Mouse (Mus musculus) ES-E14 (cell line): ENCODE results near the gene Fam184b. TPM values are rescaled to one million over a fixed set of nuclear protein-coding genes. Genes with fewer than 3 reads are reported as not detected.
A peak's percentile ranks its signal among the peaks of the same experiment; 100 is the strongest.

Source experiments
- DNase-seq: peaks from one replicate; pipeline ENCODE4 v3.0.0-alpha.2; 2013; ENCODE audit warnings: low read depth, low spot score
- H3K27ac ChIP-seq: 2 replicates; pipeline ENCODE4 v1.5.1; 2012; ENCODE audit warnings: low read depth, mild to moderate bottlenecking, low read length, moderate library complexity, mixed read lengths; ENCODE audit not compliant: poor library complexity, insufficient read depth, severe bottlenecking
- H3K36me3 ChIP-seq: 2 replicates; pipeline ENCODE4 v1.6.1; 2012; ENCODE audit warnings: mild to moderate bottlenecking, low read length, moderate library complexity, mixed read lengths; ENCODE audit not compliant: control insufficient read depth, poor library complexity, insufficient read depth, severe bottlenecking
- H3K4me1 ChIP-seq, 2 experiments: fragments of 150-350 bp in 1 of 2; sonication (generic) in 1 of 2; 2 replicates each; pipeline ENCODE4 v1.6.1; 2012; ENCODE audit warnings: low read length in 2 of 2, mild to moderate bottlenecking in 1 of 2, mixed read lengths in 1 of 2; ENCODE audit not compliant: control insufficient read depth in 2 of 2, insufficient read depth in 2 of 2, poor library complexity in 1 of 2
- H3K4me3 ChIP-seq, 2 experiments: fragments of 150-350 bp in 1 of 2; sonication (generic) in 1 of 2; 2 replicates each; pipeline ENCODE4 v1.5.1; 2012; ENCODE audit warnings: low read length in 2 of 2, low read depth in 1 of 2, mild to moderate bottlenecking in 1 of 2, mixed read lengths in 1 of 2; ENCODE audit not compliant: insufficient read depth in 1 of 2, poor library complexity in 1 of 2, severe bottlenecking in 1 of 2
- H3K9ac ChIP-seq: 2 replicates; pipeline ENCODE4 v1.6.1; 2012; ENCODE audit warnings: low read depth, mild to moderate bottlenecking, low read length, mixed read lengths; ENCODE audit not compliant: poor library complexity, insufficient read depth, severe bottlenecking
- H3K9me3 ChIP-seq: fragments of 150-350 bp; sonication (generic); 2 replicates; pipeline ENCODE4 v1.6.1; 2012; ENCODE audit warnings: low read depth, mild to moderate bottlenecking, low read length; ENCODE audit not compliant: control insufficient read depth, insufficient read depth
- CHD2 ChIP-seq: IDR thresholded peaks from 2 replicates; pipeline ENCODE4 v1.6.1; 2014; ENCODE audit warnings: mild to moderate bottlenecking, low read depth, low read length, inconsistent platforms
- HCFC1 ChIP-seq: IDR thresholded peaks from 2 replicates; pipeline ENCODE4 v1.6.1; 2012; ENCODE audit warnings: low read length, inconsistent platforms, borderline replicate concordance; ENCODE audit not compliant: insufficient read depth
- MAFK ChIP-seq: IDR thresholded peaks from 2 replicates; pipeline ENCODE4 v1.6.1; 2014; ENCODE audit warnings: mild to moderate bottlenecking, low read depth, low read length, inconsistent platforms; ENCODE audit not compliant: insufficient read depth
- ZC3H11A ChIP-seq: IDR thresholded peaks from 2 replicates; pipeline ENCODE4 v1.6.1; 2012; ENCODE audit warnings: low read depth, mild to moderate bottlenecking, inconsistent platforms, low read length, borderline replicate concordance
- ZNF384 ChIP-seq: IDR thresholded peaks from 2 replicates; pipeline ENCODE4 v1.6.1; 2012; ENCODE audit warnings: low read depth, low read length, inconsistent platforms
- in situ Hi-C, 2 experiments: fragments of 600-800 bp; cut with MboI; formaldehyde crosslinking; loops; one replicate each; pipeline ENCODE4 v1.15.1; 2025; ENCODE audit warnings: low sequenced_read_pairs in 2 of 2, inconsistent platforms in 1 of 2; ENCODE audit not compliant: unreplicated experiment in 2 of 2
- total RNA-seq: library from RNA; depleted of rRNA; stranded (reverse); fragments of 300-350 nt; gene quantifications from 2 replicates; pipeline ENCODE4 v1.2.3, GENCODE M21; 2012

Fam184b gene
- total RNA-seq, 1 experiment, result 0.45 TPM

DNA sequence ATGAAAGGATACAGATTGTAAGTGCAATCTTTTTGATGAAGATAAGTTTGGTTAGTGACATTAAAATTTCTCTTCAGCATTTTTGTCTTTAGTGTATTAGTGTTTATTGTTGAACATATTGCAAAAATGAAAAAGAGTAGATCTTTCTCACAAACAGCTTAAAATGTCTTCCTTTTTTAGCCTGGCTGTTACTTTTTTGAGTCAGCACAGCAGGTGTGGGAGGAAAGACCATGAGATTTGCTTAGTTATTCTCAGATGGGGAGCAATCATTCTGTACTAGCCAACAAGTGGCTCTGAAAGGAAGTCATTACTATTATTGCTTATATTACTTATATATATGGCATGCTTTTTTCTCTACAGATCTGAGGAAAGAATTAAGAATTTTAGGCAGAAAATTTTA lies 40.5 kb upstream of the Fam184b start:
- in situ Hi-C loops, result no loop called here

DNA sequence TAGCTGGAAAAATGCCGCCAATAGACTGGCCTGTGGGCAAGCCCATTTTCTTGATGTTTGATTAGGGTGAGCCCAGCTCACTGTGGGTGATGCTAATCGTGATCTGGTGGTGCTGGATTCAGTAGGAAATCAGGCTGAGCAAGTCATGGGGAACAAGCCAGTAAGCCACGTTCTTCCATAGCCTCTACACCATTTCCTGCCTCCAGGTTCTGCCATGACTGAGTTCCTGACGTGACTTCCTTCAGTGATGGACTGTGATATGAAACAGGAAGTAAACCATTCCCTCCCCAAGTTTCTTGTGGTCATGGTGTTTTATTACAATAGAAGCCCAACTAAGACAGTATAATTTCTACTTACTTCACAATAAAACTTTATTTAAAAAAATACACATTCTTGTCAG lies 38.2 kb upstream of the Fam184b start:
- Histone ChIP-seq H3K4me1 (no peaks in the 10 kb centered on the region), H3K27ac (no peak overlapping the region), H3K9me3 (no peaks in the 10 kb centered on the region), H3K9ac (no peak overlapping the region), H3K36me3 (peaks cover 8% of the 10 kb centered on the region), H3K4me3 (no peak overlapping the region)
- in situ Hi-C loops, result no loop called here
- DNase-seq, result no peak
- TF ChIP-seq CHD2 (no peak), ZC3H11A (no peak), ZNF384 (no peak), MAFK (no peak), HCFC1 (no peak)

More for the DNA sequence above, 40.5 kb upstream of the Fam184b start:
- Histone ChIP-seq H3K4me1 (no peaks in the 10 kb centered on the region), H3K9ac (no peak overlapping the region), H3K36me3 (peaks cover 8% of the 10 kb centered on the region), H3K27ac (no peak overlapping the region), H3K4me3 (no peak overlapping the region), H3K9me3 (no peaks in the 10 kb centered on the region)
- no peak for DNase-seq
- TF ChIP-seq CHD2, result no peak

GRCm38 (mm10) chr5:45675032-45675431 lies 35.6 kb upstream of the Fam184b start:
- DNase-seq, result no peak
- H3K27ac ChIP-seq, result no peak overlapping the region
- no peak overlapping the region for H3K4me3 ChIP-seq
- no peaks in the 10 kb centered on the region for H3K9me3 ChIP-seq
- H3K4me1 ChIP-seq, result no peaks in the 10 kb centered on the region
- peaks cover 8% of the 10 kb centered on the region for H3K36me3 ChIP-seq
- H3K9ac ChIP-seq, result no peak overlapping the region
- TF ChIP-seq MAFK, result no peak
- TF ChIP-seq ZC3H11A, result no peak
- no peak for TF ChIP-seq ZNF384
- TF ChIP-seq CHD2, result no peak
- no peak for TF ChIP-seq HCFC1
- in situ Hi-C loops, result no loop called here

- H3K4me3 ChIP-seq, result peak overlapping the region in 1 of 2 experiments; percentile 88; a peak in 2 of 4 replicates
- in situ Hi-C loops, result no loop called here
- DNase-seq, result no peak
Measured at GRCm38 (mm10) chr5:45670894-45671494, 31.6 kb upstream of the Fam184b start.

GRCm38 (mm10) chr5:45670280-45670670 lies 30.9 kb upstream of the Fam184b start:
- TF ChIP-seq CHD2 (no peak), ZC3H11A (no peak), ZNF384 (no peak), MAFK (no peak), HCFC1 (no peak)
- no peak for DNase-seq
- H3K36me3 ChIP-seq, result no peaks in the 10 kb centered on the region
- H3K27ac ChIP-seq, result no peak overlapping the region
- peaks cover 0 to 5% of the 10 kb centered on the region in 2 experiments; a peak in 1 of 4 replicates for H3K4me1 ChIP-seq
- H3K9ac ChIP-seq, result peak overlapping the region; percentile 97
- in situ Hi-C loops, result no loop called here
- no peaks in the 10 kb centered on the region for H3K9me3 ChIP-seq
- peak overlapping the region; percentile 88 to 93 for H3K4me3 ChIP-seq

More at GRCm38 (mm10) chr5:45670894-45671494, 31.6 kb upstream of the Fam184b start:
- Histone ChIP-seq H3K9ac (no peak overlapping the region), H3K27ac (no peak overlapping the region), H3K9me3 (no peaks in the 10 kb centered on the region), H3K36me3 (no peaks in the 10 kb centered on the region), H3K4me1 (peaks cover 0 to 5% of the 10 kb centered on the region in 2 experiments; a peak in 1 of 4 replicates)
- TF ChIP-seq ZC3H11A, result no peak
- no peak for TF ChIP-seq CHD2
- no peak for TF ChIP-seq MAFK
- TF ChIP-seq ZNF384, result no peak
- no peak for TF ChIP-seq HCFC1
